Mouse (Mus musculus): ENCODE measurements around the gene Ghrh. TPM values are rescaled to one million over a fixed set of nuclear protein-coding genes. Genes with fewer than 3 reads are reported as not detected.

The Ghrh gene
- polyA plus RNA-seq, 1 experiment from 2014 or later: 0.49 TPM

DNA sequence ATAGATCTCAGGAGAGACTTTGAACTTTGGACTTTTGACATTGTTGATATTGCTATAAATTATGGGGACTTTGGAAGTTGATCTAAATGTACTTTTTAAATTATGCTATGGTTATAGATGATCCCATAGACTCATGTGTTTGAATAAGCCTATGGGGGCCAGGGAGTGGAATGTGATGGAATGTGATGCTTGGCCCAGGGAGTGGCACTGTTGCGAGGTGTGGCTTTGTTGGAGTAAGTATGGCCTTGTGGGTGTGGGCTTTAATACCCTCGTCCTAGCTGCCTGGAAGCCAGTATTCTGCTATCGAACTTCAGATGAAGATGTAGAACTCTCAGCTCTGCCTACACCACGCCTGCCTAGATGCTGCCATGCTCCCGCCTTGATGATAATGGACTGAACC is 12.7 kb upstream of the Ghrh start:
- no peaks in the 10 kb centered on the region for H3K27me3 ChIP-seq (ENCODE audit: control insufficient read depth, insufficient read depth, low read length)
- H3K4me1 ChIP-seq (replicated peaks; ENCODE audit: control insufficient read depth, insufficient read depth): no peaks in the 10 kb centered on the region
- no peak overlapping the region for H3K9ac ChIP-seq (ENCODE audit: low read length)
- no peak overlapping the region for H3K4me3 ChIP-seq (ENCODE audit: low read depth, low read length)
- H3K27ac ChIP-seq (replicated peaks): no peak overlapping the region
- WGBS: 57% methylated on average over 5 of the region's 5 CpGs
- H3K36me3 ChIP-seq (ENCODE audit: control insufficient read depth, insufficient read depth, low read length): no peaks in the 10 kb centered on the region
- no peak for ATAC-seq (ENCODE audit: low FRiP score, low TSS enrichment)
- no peak for TF ChIP-seq EP300 (optimal IDR thresholded peaks at IDR 0.05)
- TF ChIP-seq CTCF (IDR thresholded peaks at IDR 0.05; ENCODE audit: low read depth): no peak
- no peaks in the 10 kb centered on the region for H3K9me3 ChIP-seq (ENCODE audit: control insufficient read depth, low read length)
- H3K4me2 ChIP-seq (replicated peaks; ENCODE audit: low read depth): no peak overlapping the region
- DNase-seq (ENCODE audit: low spot score): no peak

DNA sequence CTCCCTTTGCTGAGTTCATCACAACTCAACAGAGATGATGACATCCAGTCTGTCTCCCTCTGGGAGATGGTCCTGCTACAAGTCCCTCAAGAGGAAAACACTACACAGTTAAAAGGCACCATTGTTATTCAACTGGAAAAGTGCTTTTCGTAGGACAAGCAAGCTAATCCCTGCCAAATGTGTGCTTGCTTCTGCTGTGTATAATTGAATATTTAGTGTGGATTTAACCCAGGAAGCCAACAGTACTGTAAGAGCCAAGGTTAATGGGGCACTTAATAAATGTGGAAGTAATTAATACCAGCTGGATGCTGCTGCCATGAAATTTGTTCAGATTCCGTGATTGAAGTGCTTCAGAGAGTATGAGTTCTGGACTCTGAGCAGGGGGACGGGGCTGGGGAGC is 6.8 kb upstream of the Ghrh start:
- Histone ChIP-seq H3K4me2 (replicated peaks; ENCODE audit: low read depth) (no peak overlapping the region), H3K27me3 (ENCODE audit: control insufficient read depth, insufficient read depth, low read length) (no peaks in the 10 kb centered on the region), H3K4me3 (ENCODE audit: low read depth, low read length) (no peak overlapping the region), H3K27ac (replicated peaks) (no peak overlapping the region), H3K4me1 (replicated peaks; ENCODE audit: control insufficient read depth, insufficient read depth) (no peaks in the 10 kb centered on the region), H3K36me3 (ENCODE audit: control insufficient read depth, insufficient read depth, low read length) (no peaks in the 10 kb centered on the region), H3K9ac (ENCODE audit: low read length) (no peak overlapping the region), H3K9me3 (ENCODE audit: control insufficient read depth, low read length) (no peaks in the 10 kb centered on the region)
- TF ChIP-seq CTCF (IDR thresholded peaks at IDR 0.05; ENCODE audit: low read depth) (no peak), EP300 (optimal IDR thresholded peaks at IDR 0.05) (no peak)
- DNase-seq (ENCODE audit: low spot score) (no peak), ATAC-seq (ENCODE audit: low FRiP score, low TSS enrichment) (no peak)
- 52% methylated on average over 3 of the region's 3 CpGs for WGBS

DNA sequence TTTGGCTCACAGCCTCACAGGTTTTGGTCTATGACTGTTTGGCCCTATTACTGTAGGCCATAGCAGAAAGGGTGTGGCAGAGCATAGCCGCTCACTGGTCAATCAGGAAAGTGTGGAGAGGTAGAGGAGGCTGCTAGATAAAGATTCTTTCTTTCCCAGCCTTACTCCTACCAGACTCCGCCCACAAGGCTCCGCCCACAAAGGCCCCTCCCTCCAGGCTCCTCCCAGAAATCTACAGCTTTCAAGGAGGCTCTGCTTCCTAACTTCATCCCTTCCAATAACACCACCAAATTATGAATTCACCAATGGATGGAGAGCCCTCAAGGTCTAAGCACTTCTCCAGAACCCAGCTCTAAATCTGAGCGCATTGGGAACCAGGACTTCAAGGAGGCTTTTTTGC is 5.9 kb upstream of the Ghrh start:
- TF ChIP-seq CTCF (IDR thresholded peaks at IDR 0.05; ENCODE audit: low read depth) (no peak), EP300 (optimal IDR thresholded peaks at IDR 0.05) (no peak)
- 65% methylated on average over 4 of the region's 4 CpGs for WGBS

DNA sequence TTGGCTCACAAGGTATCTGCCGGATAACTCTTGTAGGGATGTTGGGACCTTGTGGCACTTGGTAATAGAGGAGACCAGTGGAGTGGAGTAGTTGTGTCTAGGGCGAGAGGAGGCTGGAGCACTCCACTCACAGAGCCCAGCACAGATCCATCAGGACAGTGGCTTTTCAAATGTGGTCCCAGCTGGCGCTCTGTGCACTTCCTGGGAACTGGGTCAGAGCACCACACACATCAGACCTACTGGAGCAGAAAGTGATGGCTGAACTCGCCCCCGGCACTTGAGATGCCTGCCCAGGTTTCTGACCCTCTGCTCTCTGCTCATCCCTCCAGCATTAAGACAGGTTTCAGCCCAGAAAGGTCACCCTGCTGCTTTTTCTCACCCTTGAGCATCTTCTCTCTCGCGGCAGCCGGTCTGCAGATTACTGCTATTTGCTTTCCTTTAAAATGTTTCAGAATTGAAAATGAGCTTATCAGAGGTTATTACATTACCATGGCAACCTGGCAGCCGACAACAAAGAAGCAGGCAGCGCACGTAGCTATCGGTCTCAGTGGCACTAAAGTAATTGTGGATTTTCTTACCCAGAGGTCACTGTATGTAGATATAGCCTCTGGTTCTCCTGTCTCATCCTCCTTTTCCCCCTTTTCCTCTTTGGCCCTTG is 1.9 kb upstream of the Ghrh start:
- Histone ChIP-seq H3K4me1 (replicated peaks; ENCODE audit: control insufficient read depth, insufficient read depth) (no peaks in the 10 kb centered on the region), H3K4me2 (replicated peaks; ENCODE audit: low read depth) (no peak overlapping the region), H3K4me3 (ENCODE audit: low read depth, low read length) (no peak overlapping the region), H3K27ac (replicated peaks) (no peak overlapping the region), H3K36me3 (ENCODE audit: control insufficient read depth, insufficient read depth, low read length) (no peaks in the 10 kb centered on the region), H3K27me3 (ENCODE audit: control insufficient read depth, insufficient read depth, low read length) (no peaks in the 10 kb centered on the region), H3K9ac (ENCODE audit: low read length) (no peak overlapping the region), H3K9me3 (ENCODE audit: control insufficient read depth, low read length) (no peaks in the 10 kb centered on the region)
- 55% methylated on average over 12 of the region's 12 CpGs for WGBS
- DNase-seq (ENCODE audit: low spot score): no peak
- TF ChIP-seq CTCF (IDR thresholded peaks at IDR 0.05; ENCODE audit: low read depth): no peak
- no peak for TF ChIP-seq EP300 (optimal IDR thresholded peaks at IDR 0.05)
- no peak for ATAC-seq (ENCODE audit: low FRiP score, low TSS enrichment)

More for the DNA sequence above, 5.9 kb upstream of the Ghrh start:
- no peak for DNase-seq (ENCODE audit: low spot score)
- no peak overlapping the region for H3K4me3 ChIP-seq (ENCODE audit: low read depth, low read length)
- no peaks in the 10 kb centered on the region for H3K36me3 ChIP-seq (ENCODE audit: control insufficient read depth, insufficient read depth, low read length)
- H3K27me3 ChIP-seq (ENCODE audit: control insufficient read depth, insufficient read depth, low read length): no peaks in the 10 kb centered on the region
- no peak for ATAC-seq (ENCODE audit: low FRiP score, low TSS enrichment)
- no peaks in the 10 kb centered on the region for H3K4me1 ChIP-seq (replicated peaks; ENCODE audit: control insufficient read depth, insufficient read depth)
- H3K27ac ChIP-seq (replicated peaks): no peak overlapping the region
- no peaks in the 10 kb centered on the region for H3K9me3 ChIP-seq (ENCODE audit: control insufficient read depth, low read length)
- H3K4me2 ChIP-seq (replicated peaks; ENCODE audit: low read depth): no peak overlapping the region
- H3K9ac ChIP-seq (ENCODE audit: low read length): no peak overlapping the region

DNA sequence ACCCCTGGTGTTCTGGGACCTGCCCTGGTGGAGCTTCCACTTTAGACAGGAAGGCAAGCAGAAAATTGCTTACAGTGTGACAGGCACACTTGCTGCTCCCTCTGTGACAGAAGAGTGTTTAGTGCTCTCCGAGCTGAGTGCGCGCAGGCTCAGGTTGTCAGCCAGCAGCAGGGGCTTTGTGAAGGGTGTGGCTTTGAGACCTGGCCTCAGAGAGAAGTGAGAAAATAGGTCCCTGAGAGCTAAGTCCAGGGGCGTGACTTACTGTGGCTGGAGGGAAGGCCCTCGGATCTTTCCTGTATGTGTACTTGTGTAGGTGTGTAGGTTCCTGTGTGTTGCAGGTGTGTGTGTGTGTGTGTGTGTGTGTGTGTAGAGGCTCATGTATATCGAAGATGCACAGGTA is 4.0 kb downstream of the Ghrh start:
- H3K4me2 ChIP-seq (replicated peaks; ENCODE audit: low read depth): no peak overlapping the region
- no peaks in the 10 kb centered on the region for H3K36me3 ChIP-seq (ENCODE audit: control insufficient read depth, insufficient read depth, low read length)
- no peak overlapping the region for H3K27ac ChIP-seq (replicated peaks)
- H3K9ac ChIP-seq (ENCODE audit: low read length): no peak overlapping the region
- 56% methylated on average over 6 of the region's 6 CpGs for WGBS
- no peak for ATAC-seq (ENCODE audit: low FRiP score, low TSS enrichment)
- H3K4me1 ChIP-seq (replicated peaks; ENCODE audit: control insufficient read depth, insufficient read depth): no peaks in the 10 kb centered on the region
- no peak for DNase-seq (ENCODE audit: low spot score)
- no peaks in the 10 kb centered on the region for H3K27me3 ChIP-seq (ENCODE audit: control insufficient read depth, insufficient read depth, low read length)
- no peak for TF ChIP-seq CTCF (IDR thresholded peaks at IDR 0.05; ENCODE audit: low read depth)
- no peak for TF ChIP-seq EP300 (optimal IDR thresholded peaks at IDR 0.05)
- no peak overlapping the region for H3K4me3 ChIP-seq (ENCODE audit: low read depth, low read length)
- H3K9me3 ChIP-seq (ENCODE audit: control insufficient read depth, low read length): no peaks in the 10 kb centered on the region

DNA sequence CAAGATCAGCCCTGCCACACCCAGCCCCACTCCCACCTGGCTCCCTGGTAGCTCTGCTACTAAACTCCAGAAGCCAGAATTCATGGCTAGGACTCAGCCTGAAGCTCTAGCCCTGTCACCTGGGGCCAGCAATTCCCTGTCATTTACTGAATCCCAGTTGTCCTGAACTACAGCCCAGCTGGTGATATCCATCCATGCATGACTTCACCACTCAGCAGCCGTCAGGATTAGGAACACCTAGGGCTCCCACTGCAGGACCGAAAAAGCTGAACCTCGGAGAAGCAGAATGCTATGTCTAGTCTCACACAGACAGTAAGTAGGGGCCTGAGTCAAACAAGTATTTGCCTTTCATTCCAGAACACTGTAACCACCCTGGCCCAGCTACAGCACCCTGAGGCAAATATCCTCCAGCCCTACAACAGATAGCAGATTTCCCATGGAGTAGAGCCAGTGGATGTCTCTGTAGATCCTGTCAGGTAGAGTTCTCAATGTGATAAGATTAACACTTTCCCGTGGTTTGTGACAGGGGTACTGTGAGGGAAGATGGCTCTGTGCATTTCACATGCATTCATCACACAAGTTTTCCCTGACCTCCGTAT is 4.9 kb downstream of the Ghrh start:
- no peak overlapping the region for H3K27ac ChIP-seq (replicated peaks)
- no peak overlapping the region for H3K9ac ChIP-seq (ENCODE audit: low read length)
- WGBS: 58% methylated on average over 5 of the region's 5 CpGs
- H3K9me3 ChIP-seq (ENCODE audit: control insufficient read depth, low read length): no peaks in the 10 kb centered on the region
- ATAC-seq (ENCODE audit: low FRiP score, low TSS enrichment) (no peak), DNase-seq (ENCODE audit: low spot score) (no peak)
- no peaks in the 10 kb centered on the region for H3K36me3 ChIP-seq (ENCODE audit: control insufficient read depth, insufficient read depth, low read length)
- no peak overlapping the region for H3K4me3 ChIP-seq (ENCODE audit: low read depth, low read length)
- no peak for TF ChIP-seq CTCF (IDR thresholded peaks at IDR 0.05; ENCODE audit: low read depth)
- H3K27me3 ChIP-seq (ENCODE audit: control insufficient read depth, insufficient read depth, low read length): no peaks in the 10 kb centered on the region
- H3K4me1 ChIP-seq (replicated peaks; ENCODE audit: control insufficient read depth, insufficient read depth): no peaks in the 10 kb centered on the region
- H3K4me2 ChIP-seq (replicated peaks; ENCODE audit: low read depth): no peak overlapping the region

All from stomach, postnatal 0 days (tissue).